Mouse (Mus musculus) stomach, postnatal 0 days (tissue): ENCODE measurements at regions not wholly inside any gene's neighbourhood (a gene's known extent, or its start where the extent isn't known, plus 50 kb on each side); places are given as distances from the start of the nearest gene placed in this dataset.
"Not testable (repeated sequence)": the region's sequence is repeated elsewhere in the genome, so short reads cannot be mapped to it uniquely, and the experiment has no call there.

Source experiments
- ATAC-seq: fragments of 200-750 bp; cut with Nextera tagmentation; 2 replicates; pipeline ENCODE4 v1.8.0; 2017; ENCODE audit not compliant: low FRiP score, low TSS enrichment
- DNase-seq: peaks from one replicate; pipeline ENCODE4 v3.0.0-alpha.2; 2016; ENCODE audit warnings: low spot score
- H3K27ac ChIP-seq: fragments of 300-500 bp; sonication (generic); replicated peaks from 2 replicates; pipeline ENCODE4 v1.5.1; 2014; ENCODE audit warnings: mild to moderate bottlenecking, control low read depth
- H3K27me3 ChIP-seq: fragments of 300-500 bp; sonication (generic); 2 replicates; pipeline ENCODE4 v1.6.1; 2014; ENCODE audit warnings: low read length; ENCODE audit not compliant: control insufficient read depth, insufficient read depth
- H3K36me3 ChIP-seq: fragments of 300-500 bp; sonication (generic); 2 replicates; pipeline ENCODE4 v1.6.1; 2014; ENCODE audit warnings: low read length, mixed read lengths; ENCODE audit not compliant: control insufficient read depth, insufficient read depth
- H3K4me1 ChIP-seq: fragments of 300-500 bp; sonication (generic); replicated peaks from 2 replicates; pipeline ENCODE4 v1.6.1; 2014; ENCODE audit warnings: antibody characterized with exemption; ENCODE audit not compliant: control insufficient read depth, insufficient read depth
- H3K4me2 ChIP-seq: fragments of 300-500 bp; sonication (generic); replicated peaks from 2 replicates; pipeline ENCODE4 v1.6.1; 2014; ENCODE audit warnings: low read depth, mild to moderate bottlenecking, control low read depth, moderate library complexity
- H3K4me3 ChIP-seq: fragments of 300-500 bp; sonication (generic); 2 replicates; pipeline ENCODE4 v1.5.1; 2014; ENCODE audit warnings: low read depth, low read length, control low read depth
- H3K9ac ChIP-seq: fragments of 300-500 bp; sonication (generic); 2 replicates; pipeline ENCODE4 v1.6.1; 2014; ENCODE audit warnings: mild to moderate bottlenecking, low read length, control low read depth, mixed read lengths
- H3K9me3 ChIP-seq: fragments of 300-500 bp; sonication (generic); 2 replicates; pipeline ENCODE4 v1.6.1; 2016; ENCODE audit warnings: low read length; ENCODE audit not compliant: control insufficient read depth
- CTCF ChIP-seq: IDR thresholded peaks from 2 replicates; pipeline ENCODE4 v1.5.1; 2016; ENCODE audit warnings: antibody characterized with exemption, low read depth, mild to moderate bottlenecking, moderate library complexity
- EP300 ChIP-seq: optimal IDR thresholded peaks from 2 replicates; pipeline ENCODE3; 2016; ENCODE audit warnings: antibody characterized with exemption
- WGBS: fragments of 180-500 bp; shearing (Covaris S2); extraction: QIAGEN DNeasy Blood & Tissue Kit; methylation state at CpG from one replicate; pipeline ENCODE4 v1.1.7; 2014; 5-methylcytosine and 5-hydroxymethylcytosine counted together

GRCm38 (mm10) chr10:70853614-70854013, 197.8 kb upstream of the Phyhipl start:
- no peak for DNase-seq
- Histone ChIP-seq H3K4me3 (no peak overlapping the region), H3K36me3 (no peaks in the 10 kb centered on the region), H3K27me3 (no peaks in the 10 kb centered on the region), H3K27ac (no peak overlapping the region), H3K4me1 (no peaks in the 10 kb centered on the region), H3K4me2 (no peak overlapping the region), H3K9ac (no peak overlapping the region), H3K9me3 (no peaks in the 10 kb centered on the region)
- TF ChIP-seq CTCF = no peak
- TF ChIP-seq EP300 = no peak
- WGBS = 90% methylated on average over 4 of the region's 4 CpGs
- no peak for ATAC-seq

- Histone ChIP-seq H3K9ac (no peak overlapping the region), H3K4me2 (no peak overlapping the region), H3K36me3 (no peaks in the 10 kb centered on the region), H3K4me1 (no peaks in the 10 kb centered on the region), H3K27ac (no peak overlapping the region), H3K9me3 (no peaks in the 10 kb centered on the region), H3K4me3 (no peak overlapping the region), H3K27me3 (no peaks in the 10 kb centered on the region)
- ATAC-seq (no peak), DNase-seq (no peak)
- no peak for TF ChIP-seq EP300
- no peak for TF ChIP-seq CTCF
- 90% methylated on average over 5 of the region's 5 CpGs for WGBS
Observed at GRCm38 (mm10) chr10:70848141-70848540, 192.4 kb upstream of the Phyhipl start.

GRCm38 (mm10) chr10:70847341-70847882, 191.6 kb upstream of the Phyhipl start:
- no peaks in the 10 kb centered on the region for H3K4me1 ChIP-seq
- WGBS = 56% methylated on average over 3 of the region's 3 CpGs
- H3K4me3 ChIP-seq = no peak overlapping the region
- H3K27ac ChIP-seq = no peak overlapping the region
- H3K27me3 ChIP-seq = no peaks in the 10 kb centered on the region
- ATAC-seq (no peak), DNase-seq (no peak)
- TF ChIP-seq EP300 = no peak
- no peak for TF ChIP-seq CTCF
- H3K36me3 ChIP-seq = no peaks in the 10 kb centered on the region
- H3K9me3 ChIP-seq = no peaks in the 10 kb centered on the region
- no peak overlapping the region for H3K9ac ChIP-seq
- no peak overlapping the region for H3K4me2 ChIP-seq

GRCm38 (mm10) chr10:70846281-70847168, 190.8 kb upstream of the Phyhipl start:
- Histone ChIP-seq H3K4me2 (no peak overlapping the region), H3K9me3 (no peaks in the 10 kb centered on the region), H3K27me3 (no peaks in the 10 kb centered on the region), H3K36me3 (no peaks in the 10 kb centered on the region), H3K4me3 (no peak overlapping the region), H3K27ac (no peak overlapping the region), H3K9ac (no peak overlapping the region), H3K4me1 (no peaks in the 10 kb centered on the region)
- DNase-seq (no peak), ATAC-seq (no peak)
- WGBS = 88% methylated on average over 10 of the region's 10 CpGs
- no peak for TF ChIP-seq EP300
- no peak for TF ChIP-seq CTCF

- no peak overlapping the region for H3K4me2 ChIP-seq
- no peaks in the 10 kb centered on the region for H3K9me3 ChIP-seq
- no peaks in the 10 kb centered on the region for H3K4me1 ChIP-seq
- TF ChIP-seq EP300 = no peak
- TF ChIP-seq CTCF = no peak
- 73% methylated on average over 2 of the region's 2 CpGs for WGBS
- DNase-seq = no peak
- H3K4me3 ChIP-seq = no peak overlapping the region
- H3K36me3 ChIP-seq = no peaks in the 10 kb centered on the region
- no peak overlapping the region for H3K9ac ChIP-seq
- no peak overlapping the region for H3K27ac ChIP-seq
- ATAC-seq = no peak
- no peaks in the 10 kb centered on the region for H3K27me3 ChIP-seq
Observed at GRCm38 (mm10) chr10:70843848-70844247, 188.1 kb upstream of the Phyhipl start.

- Histone ChIP-seq H3K27me3 (no peaks in the 10 kb centered on the region), H3K4me3 (no peak overlapping the region), H3K4me2 (no peak overlapping the region), H3K27ac (no peak overlapping the region), H3K9me3 (no peaks in the 10 kb centered on the region), H3K9ac (no peak overlapping the region), H3K4me1 (no peaks in the 10 kb centered on the region), H3K36me3 (no peaks in the 10 kb centered on the region)
- no peak for TF ChIP-seq CTCF
- DNase-seq = no peak
- 84% methylated on average over 4 of the region's 4 CpGs for WGBS
- ATAC-seq = no peak
Observed at GRCm38 (mm10) chr10:70842176-70842838, 186.5 kb upstream of the Phyhipl start.

GRCm38 (mm10) chr10:70841179-70841578, 185.4 kb upstream of the Phyhipl start:
- not testable (repeated sequence) for H3K27ac ChIP-seq, ATAC-seq, H3K4me3 ChIP-seq, H3K27me3 ChIP-seq, H3K4me1 ChIP-seq, DNase-seq, H3K9me3 ChIP-seq, H3K36me3 ChIP-seq, H3K4me2 ChIP-seq, H3K9ac ChIP-seq
- 95% methylated on average over 2 of the region's 2 CpGs for WGBS
